Mouse (Mus musculus) hindbrain, embryonic 14.5 days (tissue): ENCODE measurements around the gene Exoc8. TPM values are rescaled to one million over a fixed set of nuclear protein-coding genes. Genes with fewer than 3 reads are reported as not detected.

Experiments
- ATAC-seq: fragments of 200-750 bp; cut with Nextera tagmentation; 2 replicates; pipeline ENCODE4 v1.8.0; 2017; ENCODE audit warnings: moderate number of reproducible peaks, mild to moderate bottlenecking, moderate TSS enrichment, moderate library complexity; ENCODE audit not compliant: low FRiP score
- DNase-seq: peaks from one replicate; pipeline ENCODE4 v3.0.0-alpha.2; 2015; ENCODE audit warnings: low spot score
- H3K27ac ChIP-seq: fragments of 300-500 bp; sonication (generic); 2 replicates; pipeline ENCODE4 v1.5.1; 2014; ENCODE audit warnings: mild to moderate bottlenecking, moderate library complexity
- H3K27me3 ChIP-seq: fragments of 300-500 bp; sonication (generic); 2 replicates; pipeline ENCODE4 v1.6.1; 2014; ENCODE audit warnings: mild to moderate bottlenecking, low read length, mixed read lengths; ENCODE audit not compliant: control insufficient read depth, insufficient read depth
- H3K36me3 ChIP-seq: fragments of 300-500 bp; sonication (generic); replicated peaks from 2 replicates; pipeline ENCODE4 v1.6.1; 2014; ENCODE audit not compliant: control insufficient read depth, insufficient read depth
- H3K4me1 ChIP-seq: fragments of 300-500 bp; sonication (generic); replicated peaks from 2 replicates; pipeline ENCODE4 v1.6.1; 2014; ENCODE audit warnings: antibody characterized with exemption, low read length, mixed read lengths; ENCODE audit not compliant: control insufficient read depth, insufficient read depth
- H3K4me2 ChIP-seq: fragments of 300-500 bp; sonication (generic); replicated peaks from 2 replicates; pipeline ENCODE4 v1.6.1; 2014; ENCODE audit warnings: mild to moderate bottlenecking, moderate library complexity
- H3K4me3 ChIP-seq: fragments of 300-500 bp; sonication (generic); replicated peaks from 2 replicates; pipeline ENCODE4 v1.5.1; 2014; ENCODE audit warnings: mild to moderate bottlenecking, low read length
- H3K9ac ChIP-seq: fragments of 300-500 bp; sonication (generic); 2 replicates; pipeline ENCODE4 v1.6.1; 2014
- H3K9me3 ChIP-seq: fragments of 300-500 bp; sonication (generic); 2 replicates; pipeline ENCODE4 v1.6.1; 2016; ENCODE audit warnings: low read length; ENCODE audit not compliant: control insufficient read depth
- WGBS: fragments of 180-500 bp; shearing (Covaris S2); extraction: QIAGEN DNeasy Blood & Tissue Kit; methylation state at CpG from one replicate; pipeline ENCODE4 v1.1.7; 2014; 5-methylcytosine and 5-hydroxymethylcytosine counted together
- polyA plus RNA-seq: library from polyadenylated mRNA; unstranded; fragments of >200 nt; fragmentation: Nextera tagmentation; extraction: Ambion mirVana; gene quantifications from 2 replicates; pipeline ENCODE4 v1.2.1, GENCODE M21; 2014

Gene Exoc8
- polyA plus RNA-seq, result 14.7 and 14.8 TPM in 2 replicates

- peak within 1 kb of the TSS; percentile 97 for H3K4me3 ChIP-seq
- H3K36me3 ChIP-seq, result peaks cover 57% of the 10 kb centered on the region
- H3K4me2 ChIP-seq, result peak within 1 kb of the TSS; percentile 93
- peak; percentile 88 for ATAC-seq
- H3K9me3 ChIP-seq, result no peaks in the 10 kb centered on the region
- H3K27ac ChIP-seq, result peak within 1 kb of the TSS; percentile 80
- no peaks in the 10 kb centered on the region for H3K27me3 ChIP-seq
- DNase-seq, result peak; percentile 100
- peaks cover 19% of the 10 kb centered on the region for H3K4me1 ChIP-seq
- under 1% methylated on average over 107 of the region's 114 CpGs for WGBS
- peak within 1 kb of the TSS; percentile 86 for H3K9ac ChIP-seq
Observed at GRCm38 (mm10) chr8:124897386-124898250, at the start of gene Exoc8, which contains the start of gene Sprtn. Exoc8 (minus strand) TSS chr8:124897705. Sprtn (plus strand) TSS chr8:124897886.

DNA sequence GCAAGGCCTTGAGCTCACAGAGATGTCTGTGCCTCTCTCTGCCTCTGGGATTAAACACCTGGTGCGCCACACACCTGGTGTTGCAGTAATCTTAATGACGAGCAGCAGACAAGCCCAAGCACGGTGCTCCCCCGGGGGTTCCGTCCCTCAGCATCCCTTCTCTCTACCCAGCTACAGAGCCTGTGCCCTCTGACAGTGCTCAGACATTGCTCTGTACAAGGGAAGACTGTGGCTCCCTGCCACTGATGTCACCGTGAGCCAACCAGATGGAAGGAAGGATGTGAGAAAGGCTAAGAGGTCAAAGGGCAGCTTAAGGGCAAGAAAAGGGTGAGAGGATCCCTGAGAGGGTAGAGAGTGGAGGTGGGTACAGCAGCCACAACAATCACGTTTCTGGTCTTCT, 46.9 kb upstream of the Exoc8 start:
- Histone ChIP-seq H3K36me3 (peaks cover 8% of the 10 kb centered on the region; the same call in 1 of the 2 replicates), H3K4me2 (no peak overlapping the region), H3K9me3 (no peaks in the 10 kb centered on the region), H3K27me3 (no peaks in the 10 kb centered on the region), H3K9ac (no peak overlapping the region), H3K4me1 (peaks cover 23% of the 10 kb centered on the region), H3K27ac (no peak overlapping the region), H3K4me3 (no peak overlapping the region)
- ATAC-seq, result no peak
- WGBS, result 58% methylated on average over 7 of the region's 7 CpGs
- DNase-seq, result no peak

DNA sequence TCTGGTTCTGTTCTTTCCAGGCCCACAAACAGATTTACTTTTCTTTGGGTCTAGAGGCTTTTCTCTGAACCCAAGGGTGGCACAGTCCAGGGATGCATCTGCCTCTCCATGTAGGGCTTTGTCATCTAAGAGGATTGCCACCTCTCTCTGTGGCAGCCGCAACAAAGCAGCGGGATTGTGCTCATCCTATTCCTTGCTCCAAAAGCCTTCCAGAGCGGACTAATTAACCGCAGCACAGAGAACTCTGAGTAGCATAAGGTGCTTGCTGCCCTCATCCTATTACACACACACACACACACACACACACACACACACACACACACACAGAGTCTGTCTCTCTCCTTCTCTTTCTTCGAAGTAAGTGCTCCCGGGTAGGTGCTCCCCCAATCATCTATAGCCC, 46.3 kb upstream of the Exoc8 start:
- ATAC-seq, result no peak
- Histone ChIP-seq H3K4me2 (no peak overlapping the region), H3K27ac (no peak overlapping the region), H3K4me1 (peaks cover 23% of the 10 kb centered on the region), H3K9ac (no peak overlapping the region), H3K4me3 (no peak overlapping the region), H3K36me3 (peaks cover 14% of the 10 kb centered on the region), H3K9me3 (no peaks in the 10 kb centered on the region), H3K27me3 (no peaks in the 10 kb centered on the region)
- DNase-seq, result no peak
- WGBS, result 90% methylated on average over 6 of the region's 6 CpGs

GRCm38 (mm10) chr8:124937293-124937692, 39.8 kb upstream of the Exoc8 start:
- Histone ChIP-seq H3K9ac (no peak overlapping the region), H3K9me3 (no peaks in the 10 kb centered on the region), H3K27ac (no peak overlapping the region), H3K27me3 (no peaks in the 10 kb centered on the region), H3K4me2 (no peak overlapping the region), H3K4me1 (no peaks in the 10 kb centered on the region), H3K36me3 (peaks cover 15% of the 10 kb centered on the region), H3K4me3 (no peak overlapping the region)
- WGBS, result 98% methylated on average over 4 of the region's 4 CpGs
- DNase-seq (no peak), ATAC-seq (no peak)

GRCm38 (mm10) chr8:124936699-124937098, 39.2 kb upstream of the Exoc8 start:
- Histone ChIP-seq H3K36me3 (peaks cover 15% of the 10 kb centered on the region), H3K4me1 (no peaks in the 10 kb centered on the region), H3K4me3 (no peak overlapping the region), H3K9ac (no peak overlapping the region), H3K4me2 (no peak overlapping the region), H3K9me3 (no peaks in the 10 kb centered on the region), H3K27ac (no peak overlapping the region), H3K27me3 (no peaks in the 10 kb centered on the region)
- no peak for ATAC-seq
- DNase-seq, result no peak
- 97% methylated on average over 10 of the region's 10 CpGs for WGBS

DNA sequence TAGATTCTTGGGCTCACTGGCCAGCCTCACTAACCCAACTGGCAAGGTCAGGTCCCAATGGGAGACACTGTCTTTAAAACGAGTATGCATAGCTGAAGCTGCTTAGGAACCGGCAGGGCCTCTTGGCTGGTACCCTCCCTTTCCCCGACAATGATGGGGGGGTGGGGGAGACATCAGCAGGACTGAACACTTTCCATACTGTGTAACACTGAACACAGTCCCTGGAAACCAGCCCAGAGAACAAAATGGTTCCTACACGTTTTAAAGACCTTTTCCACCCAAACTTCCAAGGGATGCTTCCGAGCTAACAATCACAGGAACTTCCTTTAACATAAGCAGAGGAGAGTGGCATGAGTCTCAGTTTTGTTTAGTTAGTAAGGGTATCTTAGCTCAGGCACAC, 37.6 kb upstream of the Exoc8 start:
- Histone ChIP-seq H3K9ac (no peak overlapping the region), H3K9me3 (no peaks in the 10 kb centered on the region), H3K36me3 (peaks cover 11% of the 10 kb centered on the region), H3K4me3 (no peak overlapping the region), H3K27me3 (no peaks in the 10 kb centered on the region), H3K27ac (no peak overlapping the region; the same call in 1 of the 2 replicates), H3K4me1 (no peaks in the 10 kb centered on the region), H3K4me2 (no peak overlapping the region)
- 79% methylated on average over 5 of the region's 5 CpGs for WGBS
- ATAC-seq (no peak), DNase-seq (no peak)

DNA sequence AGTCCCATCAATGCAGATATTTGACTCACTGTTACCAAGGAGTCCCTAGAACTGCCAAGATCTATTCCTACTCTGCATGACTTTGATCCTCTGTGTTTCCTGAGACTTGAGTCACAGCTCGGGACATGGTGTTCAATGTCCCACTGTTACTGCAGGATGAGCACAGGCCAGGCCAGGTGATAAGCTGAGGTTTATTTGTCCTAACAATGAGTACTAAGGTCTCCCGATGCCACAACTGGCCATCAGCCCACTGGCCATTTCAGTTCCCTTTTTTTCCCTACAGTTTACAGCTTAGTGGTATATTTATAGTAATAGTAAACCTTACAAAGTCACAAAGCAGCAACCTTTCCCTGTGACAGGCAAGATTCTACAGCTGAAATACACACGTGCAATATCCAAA, 34.9 kb upstream of the Exoc8 start:
- Histone ChIP-seq H3K27ac (no peak overlapping the region), H3K4me1 (no peaks in the 10 kb centered on the region), H3K36me3 (0 out of 2 replicates have a peak, but pooled peaks cover 3% of the 10 kb centered on the region), H3K4me3 (no peak overlapping the region), H3K4me2 (no peak overlapping the region), H3K9me3 (no peaks in the 10 kb centered on the region), H3K27me3 (no peaks in the 10 kb centered on the region), H3K9ac (no peak overlapping the region)
- DNase-seq (no peak), ATAC-seq (no peak)
- WGBS, result 84% methylated on average over 3 of the region's 3 CpGs

DNA sequence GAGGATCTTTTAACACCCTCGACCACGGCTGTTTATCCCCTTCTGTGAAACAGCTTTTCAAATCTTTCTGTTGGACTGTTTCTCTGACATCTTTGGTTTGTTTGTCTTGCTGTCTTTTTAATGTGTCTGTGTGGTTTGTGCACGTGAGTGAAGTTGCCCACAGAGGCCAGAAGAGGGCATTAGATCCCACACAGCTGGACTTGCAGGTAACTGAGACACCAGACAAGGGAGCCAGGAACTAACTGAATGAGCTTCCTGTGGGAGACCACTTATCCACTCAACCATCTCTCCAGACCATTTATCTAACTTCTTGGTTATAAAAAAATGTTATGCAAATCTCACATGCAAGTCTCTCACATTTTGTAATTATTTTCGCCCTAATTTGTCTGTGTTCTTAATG, 33.1 kb upstream of the Exoc8 start:
- H3K4me2 ChIP-seq, result no peak overlapping the region
- H3K27ac ChIP-seq, result no peak overlapping the region
- no peaks in the 10 kb centered on the region for H3K4me1 ChIP-seq
- WGBS, result 92% methylated on average over 4 of the region's 4 CpGs
- DNase-seq (no peak), ATAC-seq (no peak)
- H3K9me3 ChIP-seq, result no peaks in the 10 kb centered on the region
- H3K9ac ChIP-seq, result no peak overlapping the region
- no peaks in the 10 kb centered on the region for H3K27me3 ChIP-seq
- H3K36me3 ChIP-seq, result 0 out of 2 replicates have a peak, but pooled peaks cover 13% of the 10 kb centered on the region
- no peak overlapping the region for H3K4me3 ChIP-seq

DNA sequence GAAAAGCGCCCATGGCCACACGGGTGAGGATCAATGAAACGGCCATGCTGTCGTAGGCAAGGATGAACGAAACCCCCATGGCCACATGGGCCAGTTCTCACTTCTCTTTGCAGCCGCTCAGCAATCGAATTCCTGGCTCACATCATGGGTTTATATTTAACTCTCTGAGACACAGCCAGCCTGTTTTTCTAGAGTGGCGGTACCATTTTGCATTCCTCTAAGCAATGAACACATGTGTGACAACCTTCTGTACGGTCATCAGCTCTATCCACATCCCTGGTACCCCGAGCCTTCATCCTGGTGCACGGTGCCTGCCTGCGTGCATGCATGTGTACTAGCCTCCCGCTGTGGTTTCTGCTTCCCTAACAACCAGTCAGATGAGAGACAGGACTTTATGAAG, 32.6 kb upstream of the Exoc8 start:
- Histone ChIP-seq H3K27me3 (no peaks in the 10 kb centered on the region), H3K4me2 (no peak overlapping the region), H3K36me3 (0 out of 2 replicates have a peak, but pooled peaks cover 13% of the 10 kb centered on the region), H3K9me3 (no peaks in the 10 kb centered on the region), H3K27ac (no peak overlapping the region), H3K9ac (no peak overlapping the region), H3K4me3 (no peak overlapping the region), H3K4me1 (no peaks in the 10 kb centered on the region)
- DNase-seq (no peak), ATAC-seq (no peak)
- 93% methylated on average over 13 of the region's 13 CpGs for WGBS
